Mouse (Mus musculus) T-helper 17 cell (primary cell): Measurements from ENCODE around the gene Mras.

Experiments used
- in situ Hi-C, 2 experiments: fragments of 300-600 bp; cut with MboI, MseI; formaldehyde crosslinking; loops; 1 replicate in 1 of 2; 2 replicates in 1 of 2; pipeline ENCODE4 v1.15.1; 2025; ENCODE audit warnings: high pct_unique_total_duplicates in 2 of 2

Gene Mras

GRCm38 (mm10) chr9:99368431-99368830 is 68.8 kb downstream of the Mras start:
- in situ Hi-C loops, result loop anchor here in 1 of 2 experiments (10.0 kb wide), 1 partner anchor 686 kb away; no protein-coding TSS in a partner anchor

- in situ Hi-C loops, result loop anchor here in 1 of 2 experiments (10.0 kb wide), 1 partner anchor 689 kb away; no protein-coding TSS in a partner anchor
Observed at GRCm38 (mm10) chr9:99365906-99366305, 71.3 kb downstream of the Mras start.

GRCm38 (mm10) chr9:99363076-99363475 is 74.1 kb downstream of the Mras start:
- in situ Hi-C loops, result loop anchor here in 1 of 2 experiments (10.0 kb wide), 1 partner anchor 692 kb away; no protein-coding TSS in a partner anchor

GRCm38 (mm10) chr9:99361946-99362345 is 75.2 kb downstream of the Mras start:
- in situ Hi-C loops, result loop anchor here in 1 of 2 experiments (10.0 kb wide), 1 partner anchor 693 kb away; no protein-coding TSS in a partner anchor

- in situ Hi-C loops, result no loop called here
Observed at GRCm38 (mm10) chr9:99359012-99359411, 78.2 kb downstream of the Mras start.

- in situ Hi-C loops, result no loop called here
Observed at GRCm38 (mm10) chr9:99357921-99358692, 79.1 kb downstream of the Mras start, which contains the start of gene Esyt3. Gene Esyt3 (minus strand): TSS chr9:99358557.

GRCm38 (mm10) chr9:99357561-99357920 is 79.6 kb downstream of the Mras start:
- in situ Hi-C loops, result no loop called here

- in situ Hi-C loops, result no loop called here
Observed at GRCm38 (mm10) chr9:99355971-99356370, 81.2 kb downstream of the Mras start.

- in situ Hi-C loops, result no loop called here
Observed at GRCm38 (mm10) chr9:99354796-99355195, 82.4 kb downstream of the Mras start.

- in situ Hi-C loops, result no loop called here
Observed at GRCm38 (mm10) chr9:99353390-99353789, 83.8 kb downstream of the Mras start.

GRCm38 (mm10) chr9:99352964-99353363 is 84.2 kb downstream of the Mras start:
- in situ Hi-C loops, result no loop called here

GRCm38 (mm10) chr9:99345351-99345792 is 91.8 kb downstream of the Mras start:
- in situ Hi-C loops, result loop anchor here in 1 of 2 experiments (25.0 kb wide), 1 partner anchor 708 kb away; no protein-coding TSS in a partner anchor

GRCm38 (mm10) chr9:99341600-99341999 is 95.6 kb downstream of the Mras start:
- in situ Hi-C loops, result loop anchor here in 1 of 2 experiments (25.0 kb wide), 1 partner anchor 704 kb away; no protein-coding TSS in a partner anchor

GRCm38 (mm10) chr9:99340126-99340525 is 97.1 kb downstream of the Mras start:
- in situ Hi-C loops, result loop anchor here in 1 of 2 experiments (25.0 kb wide), 1 partner anchor 703 kb away; no protein-coding TSS in a partner anchor

- in situ Hi-C loops, result loop anchor here in 1 of 2 experiments (25.0 kb wide), 1 partner anchor 702 kb away; no protein-coding TSS in a partner anchor
Observed at GRCm38 (mm10) chr9:99339182-99339581, 98.0 kb downstream of the Mras start.

GRCm38 (mm10) chr9:99338293-99338692 is 98.9 kb downstream of the Mras start:
- in situ Hi-C loops, result loop anchor here in 1 of 2 experiments (25.0 kb wide), 1 partner anchor 701 kb away; no protein-coding TSS in a partner anchor

- in situ Hi-C loops, result loop anchor here in 1 of 2 experiments (25.0 kb wide), 1 partner anchor 699 kb away; no protein-coding TSS in a partner anchor
Observed at GRCm38 (mm10) chr9:99336538-99336937, 100.6 kb downstream of the Mras start.
